Mouse (Mus musculus): ENCODE measurements around the gene Klhdc4.

Gene Klhdc4

DNA sequence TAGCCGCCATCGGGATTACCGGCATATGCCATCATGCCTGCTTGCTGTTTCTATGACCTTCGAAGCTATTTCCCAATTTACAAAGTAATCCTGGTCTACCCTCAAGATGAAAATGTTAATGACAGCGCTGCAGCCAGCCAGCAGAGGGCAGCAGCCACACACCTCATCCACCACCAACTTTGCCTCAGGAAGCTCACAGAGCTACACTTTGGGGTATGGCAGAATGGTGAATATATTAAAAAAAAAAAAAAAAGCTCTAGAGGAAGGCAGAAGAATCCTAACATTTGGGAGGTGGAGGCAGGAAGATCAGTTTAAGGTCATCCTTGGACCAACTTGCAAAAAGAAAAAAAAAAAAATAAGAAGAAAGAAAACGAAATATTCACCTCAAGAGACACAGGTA lies 20.6 kb upstream of the Klhdc4 start:
- DNase-seq (ENCODE audit: low spot score) = peak; percentile 49

- no peak for DNase-seq (ENCODE audit: low spot score)
Observed at GRCm38 (mm10) chr8:121849303-121849702, 19.9 kb upstream of the Klhdc4 start.

GRCm38 (mm10) chr8:121848495-121848894 lies 19.1 kb upstream of the Klhdc4 start:
- DNase-seq (ENCODE audit: low spot score) = no peak

DNA sequence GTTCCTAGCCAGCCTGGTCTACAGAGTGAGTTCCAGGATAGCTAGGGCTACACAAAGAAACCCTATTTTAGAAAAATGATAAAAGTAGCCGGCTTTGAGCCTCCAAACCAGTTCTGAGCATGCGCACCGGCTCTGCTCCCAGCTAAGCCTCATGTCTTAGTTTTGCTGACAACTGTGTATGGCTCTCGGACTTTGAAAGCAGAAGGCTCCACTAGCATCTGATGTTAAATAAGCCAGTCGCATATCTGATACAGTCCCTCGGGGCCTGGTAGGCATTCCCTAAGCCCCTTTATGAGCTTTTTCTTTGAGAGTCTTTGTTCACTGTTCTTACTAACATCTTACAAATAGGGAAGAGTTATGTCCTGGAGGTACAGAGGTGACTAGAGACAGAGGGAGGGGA lies 18.6 kb upstream of the Klhdc4 start:
- DNase-seq (ENCODE audit: low spot score) = no peak

GRCm38 (mm10) chr8:121847261-121847822 lies 18.0 kb upstream of the Klhdc4 start:
- DNase-seq (ENCODE audit: low spot score) = no peak

GRCm38 (mm10) chr8:121846815-121847214 lies 17.4 kb upstream of the Klhdc4 start:
- DNase-seq (ENCODE audit: low spot score) = no peak

DNA sequence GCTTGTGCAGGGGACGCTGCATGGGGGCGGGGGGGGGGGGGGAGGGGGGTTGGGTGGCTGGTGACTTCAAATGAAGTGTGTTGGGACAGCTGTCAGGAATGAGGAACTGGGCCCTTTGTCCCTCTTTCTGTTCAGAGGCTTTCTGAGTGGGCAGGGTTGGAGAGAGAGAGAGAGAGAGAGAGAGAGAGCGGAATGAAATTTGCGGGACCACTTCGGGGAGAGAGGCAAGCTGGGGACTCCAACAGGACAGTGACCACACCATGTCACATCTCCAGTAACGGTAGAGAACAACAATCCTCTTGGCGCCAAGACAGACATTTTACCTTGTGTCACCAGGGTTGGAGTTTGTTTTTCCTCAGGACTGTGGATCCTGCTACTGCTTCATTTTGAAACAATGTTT lies 15.4 kb upstream of the Klhdc4 start:
- no peak for DNase-seq (ENCODE audit: low spot score)

GRCm38 (mm10) chr8:121843184-121843733 lies 13.9 kb upstream of the Klhdc4 start:
- DNase-seq (ENCODE audit: low spot score) = no peak

- DNase-seq (ENCODE audit: low spot score) = no peak
Observed at GRCm38 (mm10) chr8:121842064-121842955, 12.9 kb upstream of the Klhdc4 start.

DNA sequence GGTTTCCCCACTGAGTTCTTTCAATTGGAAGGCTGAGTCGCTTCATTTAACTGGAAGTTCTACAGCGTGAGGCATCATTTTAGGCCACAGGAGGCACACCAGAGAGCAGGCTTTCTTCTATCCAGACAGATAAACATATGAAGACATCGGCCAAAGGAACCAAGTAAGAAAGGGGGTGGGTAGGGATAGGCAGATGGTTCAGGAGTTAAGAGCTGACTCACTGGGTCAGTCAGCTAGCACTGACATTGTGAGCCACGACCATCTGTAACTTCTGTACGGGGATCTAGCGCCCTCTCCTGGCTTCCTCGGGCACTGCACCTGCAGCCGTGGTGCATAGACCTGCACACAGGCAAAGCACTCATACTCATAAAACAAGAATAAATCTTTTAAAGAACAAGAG lies 11.9 kb upstream of the Klhdc4 start:
- DNase-seq (ENCODE audit: low spot score) = no peak

GRCm38 (mm10) chr8:121832503-121832902 lies 3.1 kb upstream of the Klhdc4 start:
- no peak for DNase-seq (ENCODE audit: low spot score)

DNA sequence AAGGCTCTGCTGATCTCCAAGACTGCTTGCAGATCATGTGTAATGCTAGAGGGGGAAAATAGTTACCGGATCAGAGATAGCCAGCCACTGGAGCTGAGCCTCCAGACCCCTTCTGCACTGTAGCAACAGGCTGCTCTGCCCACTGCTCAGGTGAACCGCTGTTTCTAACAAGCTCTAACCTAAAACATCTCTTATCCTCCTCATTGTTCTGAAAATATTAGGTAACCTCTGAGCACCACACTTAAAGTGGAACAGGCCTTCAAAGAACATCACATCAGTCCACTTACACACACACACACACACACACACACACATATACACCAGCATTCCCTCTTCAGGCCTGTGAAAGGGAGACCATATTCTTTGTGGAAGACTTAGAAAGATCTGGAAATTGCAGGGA lies 2.7 kb upstream of the Klhdc4 start:
- DNase-seq (ENCODE audit: low spot score) = no peak

GRCm38 (mm10) chr8:121829777-121830362 lies 501 bp upstream of the Klhdc4 start:
- peak; percentile 50 for DNase-seq (ENCODE audit: low spot score)

DNA sequence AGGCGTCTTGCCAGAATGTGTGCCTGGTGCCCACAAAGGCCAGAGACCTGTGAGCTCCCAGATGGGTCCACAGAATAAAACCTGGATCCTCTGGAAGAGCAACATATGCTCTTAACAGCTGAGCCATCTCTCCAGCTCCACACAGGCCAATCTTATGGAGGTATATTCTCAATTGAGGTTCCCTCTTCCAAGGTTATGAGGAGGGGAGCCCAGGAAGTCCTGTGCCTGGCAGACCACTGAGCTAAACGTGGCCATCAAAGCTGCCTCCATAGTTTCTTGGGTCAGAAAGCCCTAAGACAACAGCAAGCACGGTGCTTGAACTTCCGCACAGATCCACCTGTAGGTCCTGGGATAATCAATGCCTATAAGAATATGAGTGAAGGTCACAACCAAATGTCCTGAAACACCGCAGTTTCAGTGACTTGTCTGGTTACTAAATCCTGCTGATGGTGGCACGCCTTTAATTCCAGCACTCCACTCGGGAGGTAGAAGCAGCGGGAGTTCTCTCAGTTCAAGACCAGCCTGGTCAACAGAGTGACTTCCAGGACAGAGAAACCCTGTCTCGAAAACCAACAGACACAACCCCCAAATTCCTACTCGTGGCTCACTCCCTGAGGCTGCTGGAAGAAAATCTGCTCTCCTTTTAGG lies 869 bp downstream of the Klhdc4 start:
- no peak for DNase-seq (ENCODE audit: low spot score)

DNA sequence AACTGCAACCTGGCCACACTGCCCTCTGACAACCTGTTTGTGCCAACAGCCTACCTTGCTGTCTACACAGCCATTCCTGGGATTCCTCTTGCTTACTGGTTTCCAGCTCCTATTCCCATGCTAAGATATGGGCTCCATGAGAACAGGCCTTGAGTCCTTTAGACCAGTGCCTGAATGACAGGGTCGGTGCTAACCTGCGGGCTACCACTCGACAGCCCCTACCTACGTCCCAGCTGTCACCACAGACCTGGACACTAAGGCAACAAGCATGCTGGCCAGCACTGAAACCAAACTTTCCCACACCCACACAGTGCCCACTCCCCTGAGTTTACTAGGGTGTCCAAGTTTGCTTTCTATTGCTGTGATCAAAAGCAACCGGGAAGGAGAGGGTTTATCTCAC lies 1.6 kb downstream of the Klhdc4 start:
- no peak for DNase-seq (ENCODE audit: low spot score)

- DNase-seq (ENCODE audit: low spot score) = no peak
Observed at GRCm38 (mm10) chr8:121821770-121822169, 7.6 kb downstream of the Klhdc4 start.

- DNase-seq (ENCODE audit: low spot score) = no peak
Observed at GRCm38 (mm10) chr8:121821320-121821719, 8.0 kb downstream of the Klhdc4 start.

- DNase-seq (ENCODE audit: low spot score) = no peak
Observed at GRCm38 (mm10) chr8:121820840-121821239, 8.5 kb downstream of the Klhdc4 start.

- DNase-seq (ENCODE audit: low spot score) = no peak
Observed at GRCm38 (mm10) chr8:121818226-121818625, 11.1 kb downstream of the Klhdc4 start.

DNA sequence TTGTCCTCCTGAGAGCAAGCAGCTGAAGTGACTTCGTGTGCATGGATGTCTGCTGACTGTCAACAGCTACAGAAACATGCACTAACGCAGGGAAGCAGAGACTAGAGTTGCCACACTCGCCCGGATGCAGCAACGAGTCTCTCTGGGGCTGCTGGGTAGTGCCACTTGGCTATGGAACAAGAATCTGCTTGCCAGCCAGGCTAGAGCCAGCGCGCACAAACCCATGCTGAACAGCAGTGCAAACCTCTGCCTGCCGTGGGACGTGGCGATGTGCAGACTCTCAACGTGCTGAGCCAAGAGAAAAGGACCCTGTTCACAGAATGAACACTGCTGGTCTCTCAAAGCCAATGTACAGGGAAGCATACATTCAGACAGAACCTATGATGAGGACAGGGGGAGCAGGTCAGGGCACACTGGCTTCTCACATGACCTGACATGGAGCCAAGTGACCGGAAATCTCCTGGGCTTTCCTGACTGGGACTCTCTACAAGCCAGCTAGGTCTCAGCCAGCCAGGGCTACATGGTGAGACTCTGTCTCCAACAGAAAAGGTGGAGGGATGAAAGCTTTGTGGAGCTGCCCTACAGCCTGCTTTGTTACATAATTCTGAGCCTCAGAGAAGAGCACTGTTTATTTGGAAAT lies 17.3 kb downstream of the Klhdc4 start:
- DNase-seq (ENCODE audit: low spot score) = no peak

- no peak for DNase-seq (ENCODE audit: low spot score)
Observed at GRCm38 (mm10) chr8:121811502-121811901, 17.9 kb downstream of the Klhdc4 start.

All from ovary, adult 18-20 months (tissue).